Mouse (Mus musculus) MEL (cell line): Measurements from ENCODE around the gene Manba. TPM values are rescaled to one million over a fixed set of nuclear protein-coding genes. Genes with fewer than 3 reads are reported as not detected.

Source experiments
- DNase-seq: peaks from one replicate; pipeline ENCODE4 v3.0.0; 2011; ENCODE audit warnings: low read depth, low spot score
- H3K27ac ChIP-seq: 2 replicates; pipeline ENCODE4 v1.5.1; 2012; ENCODE audit warnings: low read depth, mild to moderate bottlenecking, control low read depth, low read length, moderate library complexity; ENCODE audit not compliant: control insufficient read depth
- H3K27me3 ChIP-seq, 2 experiments: fragments of 150-350 bp in 1 of 2; sonication (generic) in 1 of 2; 2 replicates each; pipeline ENCODE4 v1.6.1; 2012; ENCODE audit warnings: low read length in 2 of 2, mild to moderate bottlenecking in 2 of 2, improper control_type of control experiment in 1 of 2, moderate library complexity in 1 of 2; ENCODE audit not compliant: insufficient read depth in 2 of 2, control insufficient read depth in 1 of 2
- H3K36me3 ChIP-seq, 2 experiments: 2 replicates each; pipeline ENCODE4 v1.6.1; 2012 to 2014; ENCODE audit warnings: low read length in 2 of 2, improper control_type of control experiment in 1 of 2, inconsistent platforms in 1 of 2, mild to moderate bottlenecking in 1 of 2; ENCODE audit not compliant: insufficient read depth in 2 of 2, control insufficient read depth in 1 of 2
- H3K4me1 ChIP-seq, 2 experiments: fragments of 150-350 bp in 1 of 2; sonication (generic) in 1 of 2; 2 replicates each; pipeline ENCODE4 v1.6.1; 2012; ENCODE audit warnings: low read length in 2 of 2, improper control_type of control experiment in 1 of 2, mild to moderate bottlenecking in 1 of 2; ENCODE audit not compliant: insufficient read depth in 2 of 2, control insufficient read depth in 1 of 2
- H3K4me3 ChIP-seq, 2 experiments: fragments of 150-350 bp in 1 of 2; sonication (generic) in 1 of 2; 2 replicates each; pipeline ENCODE4 v1.5.1; 2012; ENCODE audit warnings: low read depth in 2 of 2, low read length in 2 of 2, mild to moderate bottlenecking in 2 of 2, moderate library complexity in 2 of 2, control low read depth in 1 of 2, improper control_type of control experiment in 1 of 2; ENCODE audit not compliant: control insufficient read depth in 1 of 2, insufficient read depth in 1 of 2
- H3K79me2 ChIP-seq: 2 replicates; pipeline ENCODE4 v1.6.1; 2012; ENCODE audit warnings: mild to moderate bottlenecking, low read length, moderate library complexity; ENCODE audit not compliant: control insufficient read depth, poor library complexity, insufficient read depth
- H3K9ac ChIP-seq: 2 replicates; pipeline ENCODE4 v1.6.1; 2012; ENCODE audit warnings: low read depth, mild to moderate bottlenecking, control low read depth, low read length, moderate library complexity; ENCODE audit not compliant: control insufficient read depth, poor library complexity, severe bottlenecking
- H3K9me3 ChIP-seq: fragments of 150-350 bp; sonication (generic); replicated peaks from 2 replicates; pipeline ENCODE4 v1.6.1; 2012; ENCODE audit warnings: mild to moderate bottlenecking, low read length, improper control_type of control experiment, moderate library complexity; ENCODE audit not compliant: insufficient read depth
- BHLHE40 ChIP-seq: IDR thresholded peaks from 2 replicates; pipeline ENCODE4 v1.6.1; 2012; ENCODE audit warnings: low read depth, mild to moderate bottlenecking, inconsistent platforms, low read length, improper control_type of control experiment, borderline replicate concordance
- CHD1 ChIP-seq: IDR thresholded peaks from 2 replicates; pipeline ENCODE4 v1.6.1; 2012; ENCODE audit warnings: low read depth, mild to moderate bottlenecking, inconsistent platforms, low read length, improper control_type of control experiment
- EP300 ChIP-seq, 2 experiments: IDR thresholded peaks; 2 replicates each; pipeline ENCODE4 v1.6.1; 2011; ENCODE audit warnings: improper control_type of control experiment in 2 of 2, low read length in 2 of 2, low read depth in 1 of 2, mild to moderate bottlenecking in 1 of 2
- GABPA ChIP-seq: IDR thresholded peaks from 2 replicates; pipeline ENCODE4 v1.6.1; 2012; ENCODE audit warnings: low read depth, mild to moderate bottlenecking, inconsistent platforms, low read length, improper control_type of control experiment, moderate library complexity
- HCFC1 ChIP-seq: IDR thresholded peaks from 2 replicates; pipeline ENCODE4 v1.6.1; 2012; ENCODE audit warnings: low read depth, mild to moderate bottlenecking, inconsistent platforms, low read length, improper control_type of control experiment, moderate library complexity
- JUND ChIP-seq: IDR thresholded peaks from 2 replicates; pipeline ENCODE4 v1.6.1; 2011; ENCODE audit warnings: low read depth, mild to moderate bottlenecking, improper control_type of control experiment, low read length
- KAT2A ChIP-seq: conservative IDR thresholded peaks from 2 replicates; pipeline ENCODE4 v1.6.1; 2012; ENCODE audit warnings: low read depth, low read length, improper control_type of control experiment, inconsistent platforms
- MAX ChIP-seq: IDR thresholded peaks from 2 replicates; pipeline ENCODE4 v1.6.1; 2011; ENCODE audit warnings: low read length, improper control_type of control experiment
- MAZ ChIP-seq: IDR thresholded peaks from 2 replicates; pipeline ENCODE4 v1.6.1; 2012; ENCODE audit warnings: low read depth, mild to moderate bottlenecking, inconsistent platforms, low read length, improper control_type of control experiment
- MEF2A ChIP-seq: IDR thresholded peaks from 2 replicates; pipeline ENCODE4 v1.6.1; 2014; ENCODE audit warnings: low read depth, mild to moderate bottlenecking, inconsistent platforms, low read length, improper control_type of control experiment; ENCODE audit not compliant: poor library complexity, insufficient replicate concordance, severe bottlenecking; ENCODE audit errors: extremely low read depth
- MYB ChIP-seq: IDR thresholded peaks from 2 replicates; pipeline ENCODE4 v1.6.1; 2011; ENCODE audit warnings: mild to moderate bottlenecking, low read depth, low read length, improper control_type of control experiment
- MYC ChIP-seq: IDR thresholded peaks from 2 replicates; pipeline ENCODE4 v1.6.1; 2011; ENCODE audit warnings: low read depth, mild to moderate bottlenecking, low read length, improper control_type of control experiment, moderate library complexity
- NELFE ChIP-seq: IDR thresholded peaks from 2 replicates; pipeline ENCODE4 v1.6.1; 2011; ENCODE audit warnings: low read depth, low read length, improper control_type of control experiment
- NRF1 ChIP-seq: IDR thresholded peaks from 2 replicates; pipeline ENCODE4 v1.6.1; 2014; ENCODE audit warnings: low read depth, mild to moderate bottlenecking, inconsistent platforms, low read length, improper control_type of control experiment, moderate library complexity; ENCODE audit not compliant: poor library complexity, insufficient read depth, severe bottlenecking
- POLR2AphosphoS2 ChIP-seq: IDR thresholded peaks from 2 replicates; pipeline ENCODE4 v1.6.1; 2011; ENCODE audit warnings: low read length, improper control_type of control experiment
- RAD21 ChIP-seq: IDR thresholded peaks from 2 replicates; pipeline ENCODE4 v1.6.1; 2011; ENCODE audit warnings: mild to moderate bottlenecking, low read depth, low read length, improper control_type of control experiment
- SMC3 ChIP-seq: IDR thresholded peaks from 2 replicates; pipeline ENCODE4 v1.6.1; 2011; ENCODE audit warnings: low read depth, low read length, improper control_type of control experiment
- TAL1 ChIP-seq: IDR thresholded peaks from 2 replicates; pipeline ENCODE4 v1.6.1; 2012; ENCODE audit warnings: mild to moderate bottlenecking, inconsistent platforms, low read length, moderate library complexity, mixed read lengths
- TCF12 ChIP-seq: IDR thresholded peaks from 2 replicates; pipeline ENCODE4 v1.6.1; 2014; ENCODE audit warnings: low read depth, mild to moderate bottlenecking, inconsistent platforms, low read length, improper control_type of control experiment, moderate library complexity
- USF1 ChIP-seq: IDR thresholded peaks from 2 replicates; pipeline ENCODE4 v1.6.1; 2014; ENCODE audit warnings: low read depth, mild to moderate bottlenecking, inconsistent platforms, low read length, improper control_type of control experiment, moderate library complexity
- ZC3H11A ChIP-seq: IDR thresholded peaks from 2 replicates; pipeline ENCODE4 v1.6.1; 2012; ENCODE audit warnings: low read depth, mild to moderate bottlenecking, inconsistent platforms, low read length, improper control_type of control experiment
- ZKSCAN1 ChIP-seq: IDR thresholded peaks from 2 replicates; pipeline ENCODE4 v1.6.1; 2012; ENCODE audit warnings: low read depth, mild to moderate bottlenecking, inconsistent platforms, low read length, improper control_type of control experiment, moderate library complexity
- polyA plus RNA-seq, 2 experiments: library from polyadenylated mRNA; stranded (reverse) in 1 of 2; unstranded in 1 of 2; fragments of >175 nt in 1 of 2; fragments of >200 nt in 1 of 2; gene quantifications; 2 replicates each; pipeline versions ENCODE4 v1.2.1 to v1.2.4; 2012; ENCODE audit warnings: low replicate concordance in 2 of 2, low read depth in 1 of 2; ENCODE audit not compliant: insufficient read length in 2 of 2, insufficient read depth in 1 of 2, missing spikeins in 1 of 2
- total RNA-seq: library from RNA; depleted of rRNA; stranded (reverse); fragments of 300-350 nt; gene quantifications from 2 replicates; pipeline ENCODE4 v1.2.3, GENCODE M21; 2012

Manba gene
- total and polyA plus RNA-seq, 3 experiments: 8.1 to 10.6 TPM; not detected in 1

DNA sequence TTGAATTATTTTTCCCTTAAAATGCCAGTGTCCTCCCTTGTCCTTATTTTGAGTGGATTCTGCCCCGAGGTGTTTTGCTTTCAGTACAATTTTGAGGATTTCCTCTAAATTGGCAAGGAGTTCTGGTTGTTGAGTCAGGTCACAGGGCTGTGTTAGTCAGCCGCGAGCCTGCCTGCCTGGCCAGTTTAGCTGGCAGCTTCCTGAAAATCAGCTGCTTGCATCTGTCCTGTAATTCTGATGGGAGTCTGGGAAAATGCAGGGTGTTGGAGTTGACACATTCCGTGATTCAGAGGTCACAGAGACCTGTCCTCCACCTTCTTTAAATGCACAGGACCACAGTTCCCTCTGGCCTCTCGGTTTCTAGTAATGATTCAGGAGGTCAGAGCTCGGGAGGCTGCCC, 34.2 kb downstream of the Manba start:
- no peaks in the 10 kb centered on the region for H3K79me2 ChIP-seq
- no peak for DNase-seq

DNA sequence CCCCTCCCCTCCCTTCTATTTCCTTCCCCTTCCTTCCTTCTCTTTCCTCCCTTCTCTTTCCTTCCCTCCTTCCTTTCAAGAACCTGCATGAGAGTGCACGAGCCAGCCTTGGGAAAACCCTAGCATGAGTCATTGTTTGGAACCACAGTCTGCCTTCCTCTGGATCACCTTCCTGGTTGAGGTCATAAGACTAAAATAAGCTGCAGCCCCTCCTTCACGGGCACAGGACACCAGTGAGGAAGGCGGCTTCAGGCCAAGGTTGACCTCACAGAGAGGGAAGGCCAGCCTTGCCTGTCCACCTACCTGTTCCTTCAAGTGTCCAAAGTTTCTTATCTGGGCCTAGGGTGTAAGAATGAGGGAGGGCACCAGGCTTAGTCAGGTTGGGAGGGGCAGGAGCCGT, 36.6 kb downstream of the Manba start:
- no peak for DNase-seq

More for the DNA sequence above, 34.2 kb downstream of the Manba start:
- TF ChIP-seq TAL1 (no peak), CHD1 (no peak), HCFC1 (no peak), BHLHE40 (no peak), NRF1 (no peak), MYC (no peak), USF1 (no peak), GABPA (no peak)
- TF ChIP-seq, all 39 proteins: peak for 0
- Histone ChIP-seq H3K4me1 (peaks cover 0 to 7% of the 10 kb centered on the region in 2 experiments; a peak in 1 of 4 replicates), H3K36me3 (no peaks in the 10 kb centered on the region; a peak in 1 of 4 replicates), H3K9ac (no peak overlapping the region), H3K27ac (no peak overlapping the region), H3K9me3 (no peaks in the 10 kb centered on the region), H3K4me3 (no peak overlapping the region), H3K27me3 (no peaks in the 10 kb centered on the region)

More for the DNA sequence above, 36.6 kb downstream of the Manba start:
- Histone ChIP-seq H3K4me1 (peaks cover 0 to 3% of the 10 kb centered on the region in 2 experiments; a peak in 1 of 4 replicates), H3K79me2 (no peaks in the 10 kb centered on the region), H3K27ac (no peak overlapping the region), H3K4me3 (no peak overlapping the region), H3K9me3 (no peaks in the 10 kb centered on the region), H3K36me3 (no peaks in the 10 kb centered on the region), H3K9ac (no peak overlapping the region), H3K27me3 (no peaks in the 10 kb centered on the region)
- TF ChIP-seq KAT2A (no peak), GABPA (no peak), ZKSCAN1 (no peak), ZC3H11A (no peak), RAD21 (no peak), EP300 (IDR thresholded peaks at IDR 0.05; ENCODE audit: low read depth in 1 of 2, low read length in 2 of 2) (no peak), MYC (no peak), TAL1 (no peak), NELFE (no peak), MYB (no peak), USF1 (no peak), JUND (no peak), TCF12 (no peak), SMC3 (no peak), POLR2AphosphoS2 (no peak), MAX (no peak), MEF2A (no peak), MAZ (no peak), NRF1 (no peak)
